Mouse (Mus musculus) ES-Bruce4 (cell line): ENCODE data around the gene Fmnl1.

Experiments used
- CTCF ChIP-seq: IDR thresholded peaks from one replicate; pipeline ENCODE4 v1.8.1; 2011; ENCODE audit warnings: low read depth, low read length
- POLR2A ChIP-seq: IDR thresholded peaks from one replicate; pipeline ENCODE4 v1.8.1; 2011; ENCODE audit warnings: low read length; ENCODE audit not compliant: insufficient read depth

DNA sequence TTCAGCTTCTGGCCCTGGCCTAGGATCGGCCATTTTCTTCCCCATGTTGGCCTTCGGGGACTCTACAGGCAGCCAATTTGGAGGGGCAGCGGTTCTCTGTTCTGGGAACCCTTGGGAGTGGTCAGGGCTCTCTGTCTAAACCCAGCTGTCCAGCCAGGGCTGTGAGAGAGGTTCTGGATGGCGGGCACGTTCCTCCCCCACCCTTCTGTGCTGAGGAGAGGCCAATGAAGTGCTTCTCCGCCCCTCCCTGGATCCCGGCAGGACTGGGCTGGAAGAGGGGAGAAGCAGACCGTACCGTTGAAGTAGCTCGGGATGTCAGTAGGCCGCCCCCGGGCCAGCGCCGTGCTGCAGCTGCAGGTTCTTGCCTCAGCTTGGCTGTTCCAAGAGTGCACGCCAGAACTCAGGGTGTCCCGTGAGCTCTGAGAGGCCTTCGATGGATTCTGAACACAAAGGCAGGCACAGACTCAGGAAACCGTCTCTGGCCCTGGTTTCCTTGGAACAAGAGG lies 53.1 kb downstream of the Fmnl1 start:
- TF ChIP-seq POLR2A (no peak), CTCF (no peak)
